Mouse (Mus musculus) mature B cell (primary cell): ENCODE measurements around the gene Rad51b.

Experiments
- in situ Hi-C: fragments of 300-500 bp; cut with MboI; formaldehyde crosslinking; loops from 2 replicates; pipeline ENCODE4 v1.14.3; 2019

Rad51b gene

DNA sequence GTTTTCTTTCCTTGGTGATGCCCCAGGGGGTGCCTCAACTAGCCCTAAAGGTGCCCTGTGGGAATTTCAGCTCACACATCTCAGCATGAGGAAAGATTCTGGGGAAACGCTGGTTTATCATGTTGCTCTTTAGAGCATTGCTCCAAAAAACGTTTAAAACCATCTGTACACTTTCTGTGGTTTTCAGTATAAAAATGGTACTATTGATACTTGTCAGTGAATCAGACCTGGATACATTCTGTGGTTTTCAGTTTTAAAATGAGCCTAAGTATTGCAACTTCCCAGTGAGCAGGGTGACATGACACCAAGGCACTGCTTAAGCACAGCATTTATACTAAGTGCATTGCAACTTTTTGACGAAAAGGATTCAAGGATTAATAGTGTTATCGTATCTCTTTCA lies 139.8 kb downstream of the Rad51b start:
- in situ Hi-C loops = no loop called here

DNA sequence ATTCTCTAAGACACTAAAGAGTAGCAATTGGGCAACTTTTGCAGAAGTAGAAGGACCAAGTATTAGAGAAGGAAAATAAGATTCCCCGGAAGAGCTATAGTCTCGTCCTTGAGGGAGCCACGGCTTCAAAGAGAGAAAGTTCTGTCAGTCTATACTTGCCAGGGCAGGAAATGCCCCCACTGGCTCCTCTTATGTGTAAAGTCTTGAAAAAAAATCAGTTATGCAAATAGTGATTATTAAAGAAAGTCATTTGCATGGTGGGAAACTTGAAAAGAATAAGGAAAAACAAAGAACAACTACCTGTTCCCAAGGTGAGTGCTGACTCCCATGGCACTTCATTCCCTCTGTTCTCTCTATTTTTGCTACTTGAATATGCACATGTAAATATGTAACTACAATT lies 140.5 kb downstream of the Rad51b start:
- in situ Hi-C loops = no loop called here

DNA sequence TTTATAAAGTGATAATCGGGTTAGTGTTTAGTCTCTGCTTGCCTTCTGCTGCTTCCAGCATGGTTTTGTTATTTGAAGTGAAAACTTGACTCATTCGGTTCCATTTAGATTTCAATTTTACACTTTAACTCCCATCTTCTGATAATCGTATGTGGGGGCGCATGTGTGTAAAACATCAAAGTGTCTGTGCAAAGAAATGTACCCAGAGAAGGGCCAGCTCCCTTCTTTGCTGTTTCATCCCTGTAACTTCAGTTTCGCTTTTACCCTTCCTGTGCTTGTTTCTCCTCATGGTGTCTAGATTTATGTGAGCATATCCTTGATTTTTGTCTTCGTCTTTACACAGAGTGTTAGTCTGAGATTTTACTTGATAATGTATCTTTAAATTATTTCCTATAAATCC lies 142.9 kb downstream of the Rad51b start:
- in situ Hi-C loops = no loop called here

- in situ Hi-C loops = no loop called here
Observed at GRCm38 (mm10) chr12:79441210-79442005, 144.3 kb downstream of the Rad51b start.

DNA sequence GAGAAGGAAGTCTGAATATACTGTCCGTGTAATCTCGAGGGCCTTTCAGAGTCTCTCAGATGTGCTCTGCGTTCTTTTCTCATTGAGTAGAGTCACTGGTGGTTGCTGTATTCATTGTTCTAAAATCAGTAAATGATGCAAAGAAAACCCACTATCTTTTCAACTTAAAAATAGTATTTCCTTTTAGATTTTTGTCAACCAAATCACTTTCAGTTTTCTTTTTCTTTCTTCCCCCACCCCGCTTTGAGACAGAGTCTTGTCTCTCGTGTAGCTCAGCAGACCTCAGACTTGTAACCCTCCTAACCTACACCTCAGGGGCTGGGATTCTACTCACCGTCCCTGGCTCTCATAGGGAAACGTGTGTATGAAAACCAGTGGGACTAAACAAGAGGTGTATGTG lies 145.0 kb downstream of the Rad51b start:
- in situ Hi-C loops = no loop called here

GRCm38 (mm10) chr12:79442836-79443390 lies 145.8 kb downstream of the Rad51b start:
- in situ Hi-C loops = no loop called here

- in situ Hi-C loops = no loop called here
Observed at GRCm38 (mm10) chr12:79444646-79445045, 147.6 kb downstream of the Rad51b start.

DNA sequence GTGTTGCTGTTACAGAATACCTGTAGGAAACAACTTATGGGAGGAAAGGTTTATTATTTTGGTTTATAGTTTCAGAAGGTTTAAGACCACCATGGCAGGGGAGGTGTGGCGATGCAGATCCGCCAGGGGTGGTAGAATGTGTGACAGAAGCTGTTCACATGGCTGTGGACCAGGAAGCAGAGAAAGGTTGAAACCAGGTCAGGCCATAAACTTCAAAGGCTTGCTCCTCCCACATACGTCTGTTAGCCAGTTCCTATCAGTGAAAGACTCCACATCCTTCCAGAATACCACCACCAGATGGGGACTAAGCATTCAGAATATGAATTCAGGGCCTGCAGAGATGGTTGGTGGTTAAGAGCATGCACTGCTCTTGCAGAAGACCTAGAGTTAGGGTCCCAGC lies 150.0 kb downstream of the Rad51b start:
- in situ Hi-C loops = no loop called here

GRCm38 (mm10) chr12:79449817-79450411 lies 152.8 kb downstream of the Rad51b start:
- in situ Hi-C loops = no loop called here

GRCm38 (mm10) chr12:79452882-79453281 lies 155.8 kb downstream of the Rad51b start:
- in situ Hi-C loops = no loop called here

- in situ Hi-C loops = no loop called here
Observed at GRCm38 (mm10) chr12:79454017-79454416, 156.9 kb downstream of the Rad51b start.

- in situ Hi-C loops = no loop called here
Observed at GRCm38 (mm10) chr12:79455061-79455847, 158.2 kb downstream of the Rad51b start.

GRCm38 (mm10) chr12:79455848-79456164 lies 158.7 kb downstream of the Rad51b start:
- in situ Hi-C loops = no loop called here

GRCm38 (mm10) chr12:79456251-79456650 lies 159.2 kb downstream of the Rad51b start:
- in situ Hi-C loops = no loop called here

GRCm38 (mm10) chr12:79463371-79463770 lies 166.3 kb downstream of the Rad51b start:
- in situ Hi-C loops = no loop called here

GRCm38 (mm10) chr12:79470113-79470512 lies 173.0 kb downstream of the Rad51b start:
- in situ Hi-C loops = no loop called here

DNA sequence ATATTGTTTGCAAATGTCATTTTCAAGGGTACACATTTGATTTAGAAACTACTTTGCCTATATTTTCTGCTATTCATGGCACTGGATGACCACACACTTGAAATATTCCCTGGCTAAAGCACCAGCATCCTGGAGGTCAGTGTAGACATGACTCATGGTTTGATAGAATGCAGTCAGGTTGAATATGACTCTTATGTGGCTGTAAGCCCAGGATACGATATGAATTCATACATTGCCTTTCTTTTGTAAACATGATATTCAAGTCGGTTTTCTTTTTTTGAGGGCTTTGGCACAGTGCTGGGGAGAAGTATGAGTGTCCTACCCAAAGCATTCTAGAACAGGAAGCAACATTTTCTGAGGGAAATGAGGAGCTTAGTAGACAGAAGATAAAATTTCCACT lies 174.8 kb downstream of the Rad51b start:
- in situ Hi-C loops = no loop called here

- in situ Hi-C loops = no loop called here
Observed at GRCm38 (mm10) chr12:79476413-79477046, 179.4 kb downstream of the Rad51b start.

DNA sequence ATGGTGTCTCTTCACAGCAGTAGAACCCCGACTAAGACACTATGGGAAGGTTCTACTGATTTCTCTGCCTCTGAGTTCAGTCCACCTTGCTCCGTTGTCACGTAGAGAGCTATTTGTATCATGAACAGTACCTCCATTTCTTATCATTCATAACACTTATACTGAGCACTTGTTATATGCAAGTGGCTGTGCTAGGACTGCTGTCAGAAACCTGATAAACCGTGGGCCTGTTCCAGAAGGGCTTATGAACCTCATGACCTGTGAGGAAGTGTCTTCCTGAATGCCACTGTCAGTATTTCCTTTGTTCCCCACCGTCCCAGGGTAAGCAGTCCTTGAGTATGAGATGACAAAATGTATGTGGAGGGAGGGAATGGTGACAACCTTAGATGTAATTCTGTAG lies 181.7 kb downstream of the Rad51b start:
- in situ Hi-C loops = no loop called here

- in situ Hi-C loops = no loop called here
Observed at GRCm38 (mm10) chr12:79485501-79485900, 188.4 kb downstream of the Rad51b start.

DNA sequence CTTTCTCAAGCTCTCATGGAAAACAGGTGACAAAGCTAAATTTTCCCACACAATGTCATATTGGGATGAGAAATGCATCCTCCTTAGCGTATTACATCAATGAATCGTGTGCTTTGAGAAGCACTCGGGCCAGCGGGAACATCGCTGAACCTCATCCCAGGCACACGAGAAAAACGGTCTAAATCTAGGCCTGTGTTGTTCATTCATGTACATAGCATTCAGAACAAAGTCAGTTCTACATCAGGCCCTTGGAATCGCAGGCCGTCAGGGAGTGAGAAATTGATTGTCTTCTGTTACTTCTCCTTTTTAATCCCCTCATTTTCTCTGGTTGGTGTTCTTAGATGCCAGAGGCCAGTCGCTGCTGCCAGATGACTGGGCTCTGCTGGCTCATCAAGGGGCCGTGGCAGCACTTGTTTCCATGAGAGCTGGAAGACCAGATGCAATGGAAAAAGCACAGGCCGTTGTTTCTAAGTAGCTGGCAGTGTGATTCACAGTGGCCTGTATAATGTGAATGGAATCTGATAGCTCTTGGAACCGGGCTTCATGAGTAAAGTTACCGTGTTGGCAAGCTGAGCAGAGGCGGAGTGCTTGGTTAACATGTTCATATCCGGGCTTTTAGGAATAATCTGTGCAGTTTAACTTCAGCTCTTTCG lies 191.6 kb downstream of the Rad51b start:
- in situ Hi-C loops = no loop called here

DNA sequence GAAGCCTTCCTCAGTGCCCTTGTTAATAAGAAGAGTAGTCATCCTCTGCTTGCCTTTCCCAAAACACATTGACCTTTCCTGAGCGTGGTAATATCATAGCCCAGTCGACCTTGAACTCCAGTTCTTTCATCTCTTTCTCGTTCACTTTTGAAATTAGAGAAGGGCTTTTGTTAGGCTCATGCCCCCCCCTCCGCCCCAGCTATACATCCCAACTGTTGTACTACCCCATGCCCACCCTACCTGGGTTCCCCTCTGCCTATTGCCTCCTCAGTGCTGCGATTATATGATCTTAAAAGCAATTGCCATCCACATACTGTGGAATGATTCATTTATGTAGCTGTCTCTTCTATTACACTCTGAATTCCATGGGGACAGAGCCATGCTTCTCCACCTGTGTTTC lies 193.5 kb downstream of the Rad51b start:
- in situ Hi-C loops = no loop called here
